In genomic region chr4:134469341-134469796, GRCm38 (mm10) we compare ENCODE assay signal across 8 mouse cellular contexts. TPM values are rescaled to one million over a fixed set of nuclear protein-coding genes. Genes with fewer than 3 reads are reported as not detected.
DNase-seq lines count a peak whose midpoint lies in the region; ATAC-seq and TF ChIP-seq lines count a peak whose summit lies in the region.

No protein-coding gene starts in this region.

- H3K27ac ChIP-seq in kidney, postnatal 0 days = no peak overlapping the region
- peak overlapping the region; percentile 95 for H3K27ac ChIP-seq in neural tube, embryonic 11.5 days (ENCODE audit: low read depth, low read length)

- H3K9me3 ChIP-seq in kidney, postnatal 0 days (replicated peaks; ENCODE audit: low read length) = no peaks in the 10 kb centered on the region
- no peaks in the 10 kb centered on the region for H3K9me3 ChIP-seq in neural tube, embryonic 11.5 days (ENCODE audit: control insufficient read depth, low read length)

- H3K9ac ChIP-seq in kidney, postnatal 0 days (ENCODE audit: low read depth, low read length) = peak overlapping the region; percentile 36
- H3K9ac ChIP-seq in neural tube, embryonic 11.5 days (ENCODE audit: low read length) = peak overlapping the region; percentile 98

- H3K4me2 ChIP-seq in kidney, postnatal 0 days (ENCODE audit: low read length) = peak overlapping the region; percentile 98
- peak overlapping the region; percentile 89 for H3K4me2 ChIP-seq in neural tube, embryonic 11.5 days (ENCODE audit: low read depth)

- 12% methylated on average over 6 of the region's 6 CpGs for WGBS in kidney, postnatal 0 days
- 13% methylated on average over 6 of the region's 6 CpGs for WGBS in neural tube, embryonic 11.5 days

- TF ChIP-seq CTCF in kidney, postnatal 0 days (IDR thresholded peaks at IDR 0.05; ENCODE audit: low read depth) = no peak

- DNase-seq in kidney, postnatal 0 days (ENCODE audit: low spot score) = peak; percentile 31
- DNase-seq in kidney, adult 18-20 months = no peak
- peak; percentile 53 for DNase-seq in neural tube, embryonic 11.5 days (ENCODE audit: low spot score)
- DNase-seq in layer of hippocampus, adult 18-20 months (ENCODE audit: low spot score in 2 of 2) = no peak
- DNase-seq in adrenal gland, adult 2 months = no peak
- DNase-seq in urinary bladder, postnatal 10 days (ENCODE audit: low spot score) = no peak

- H3K27me3 ChIP-seq in kidney, postnatal 0 days (ENCODE audit: insufficient read depth, low read length) = no peaks in the 10 kb centered on the region
- H3K27me3 ChIP-seq in neural tube, embryonic 11.5 days (ENCODE audit: control insufficient read depth, insufficient read depth, low read length) = no peaks in the 10 kb centered on the region

- H3K4me1 ChIP-seq in kidney, postnatal 0 days (replicated peaks; ENCODE audit: insufficient read depth, low read length) = peaks cover 9% of the 10 kb centered on the region; the same call in 1 of the 2 replicates
- H3K4me1 ChIP-seq in neural tube, embryonic 11.5 days (ENCODE audit: control insufficient read depth, insufficient read depth, low read length) = peaks cover 9% of the 10 kb centered on the region; the same call in 1 of the 2 replicates

- H3K36me3 ChIP-seq in kidney, postnatal 0 days (ENCODE audit: insufficient read depth, low read length) = peaks cover 11% of the 10 kb centered on the region
- peaks cover 20% of the 10 kb centered on the region for H3K36me3 ChIP-seq in neural tube, embryonic 11.5 days (ENCODE audit: control insufficient read depth, insufficient read depth, low read length)

- H3K4me3 ChIP-seq in kidney, postnatal 0 days (replicated peaks; ENCODE audit: low read depth, low read length) = peak overlapping the region; percentile 76
- H3K4me3 ChIP-seq in neural tube, embryonic 11.5 days (ENCODE audit: low read depth, low read length) = peak overlapping the region; percentile 96

- no peak for ATAC-seq in kidney, postnatal 0 days (replicated peaks; ENCODE audit: low FRiP score, low read depth)
- 0 out of 2 replicates have a peak, but pooled peaks have one; percentile 0 for ATAC-seq in common myeloid progenitor, adult 5-6 weeks (replicated peaks; ENCODE audit: low read depth, poor library complexity, severe bottlenecking)
- ATAC-seq in inflammation-experienced regulatory T-cells, adult 6 months = peak; percentile 11
- ATAC-seq in neural tube, embryonic 11.5 days (ENCODE audit: insufficient read depth, low FRiP score, low TSS enrichment) = no peak

RNA-seq across cellular contexts. Expression of gene Stmn1, which starts 1.2 kb away (rescaled TPM):
- 926 and 1,019 TPM in 2 replicates for polyA plus RNA-seq in kidney, postnatal 0 days (2015; fragmentation: Nextera tagmentation; extraction: Ambion mirVana)
- total RNA-seq in common myeloid progenitor, adult 5-6 weeks (2017) = 1,614 and 1,654 TPM in 2 replicates
- 100 to 1,000 TPM in 1 of 3 experiments, 10 to 100 TPM in 2; 62.2 to 637 (median 91.9) TPM for polyA plus RNA-seq in inflammation-experienced regulatory T-cells, adult 6 months (2017; shearing (Covaris generic))
- 3,693 and 3,815 TPM in 2 replicates for polyA plus RNA-seq in neural tube, embryonic 11.5 days (2014; fragmentation: Nextera tagmentation; extraction: Ambion mirVana)
- total RNA-seq in layer of hippocampus, adult 18-20 months (2021) = 100 to 1,000 TPM; 373 to 429 TPM
- total RNA-seq in adrenal gland, adult 2 months (2021) = 10 to 100 TPM; 28.7 to 31.8 TPM
- 1.3 and 2.4 TPM in 2 replicates for polyA plus RNA-seq in adrenal gland, adult 2 months (2012; rRNA removed)

RNA-seq across cellular contexts. Expression of gene Paqr7, which starts 27.1 kb away (rescaled TPM):
- polyA plus RNA-seq in kidney, postnatal 0 days (2015; fragmentation: Nextera tagmentation; extraction: Ambion mirVana) = 5.4 and 5.7 TPM in 2 replicates
- total RNA-seq in common myeloid progenitor, adult 5-6 weeks (2017) = 10.6 and 12.6 TPM in 2 replicates
- 10 to 100 TPM; 22.5 to 35.0 (median 31.7) TPM for polyA plus RNA-seq in inflammation-experienced regulatory T-cells, adult 6 months (2017; shearing (Covaris generic))
- 2.0 and 2.2 TPM in 2 replicates for polyA plus RNA-seq in neural tube, embryonic 11.5 days (2014; fragmentation: Nextera tagmentation; extraction: Ambion mirVana)
- 10 to 100 TPM; 60.9 to 67.1 TPM for total RNA-seq in layer of hippocampus, adult 18-20 months (2021)
- total RNA-seq in adrenal gland, adult 2 months (2021) = 10 to 100 TPM; 30.3 to 78.9 TPM
- 196 and 204 TPM in 2 replicates for polyA plus RNA-seq in adrenal gland, adult 2 months (2012; rRNA removed)

RNA-seq across cellular contexts. Expression of gene Aunip, which starts 41.4 kb away (rescaled TPM):
- 5.2 and 7.0 TPM in 2 replicates for polyA plus RNA-seq in kidney, postnatal 0 days (2015; fragmentation: Nextera tagmentation; extraction: Ambion mirVana)
- 32.6 and 37.0 TPM in 2 replicates for total RNA-seq in common myeloid progenitor, adult 5-6 weeks (2017)
- 1 to 10 TPM in 1 of 3 experiments, under 1 TPM in 2; 0.44 to 7.2 (median 0.94) TPM for polyA plus RNA-seq in inflammation-experienced regulatory T-cells, adult 6 months (2017; shearing (Covaris generic))
- polyA plus RNA-seq in neural tube, embryonic 11.5 days (2014; fragmentation: Nextera tagmentation; extraction: Ambion mirVana) = 6.5 and 8.1 TPM in 2 replicates
- under 1 TPM; 0.36 to 0.57 TPM for total RNA-seq in layer of hippocampus, adult 18-20 months (2021)
- total RNA-seq in adrenal gland, adult 2 months (2021) = 1 to 10 TPM in 1 of 2 experiments, under 1 TPM in 1; 0.29 to 1.5 TPM
- polyA plus RNA-seq in adrenal gland, adult 2 months (2012; rRNA removed) = 0.10 and 0.16 TPM in 2 replicates

Comparison
In these comparisons a context has a peak if more than half of its experiments do, and no peak if none do; other contexts are left out.
1. DNase-seq: peak in kidney, postnatal 0 days (single experiment) and neural tube, embryonic 11.5 days (single experiment); none in kidney, adult 18-20 months (single experiment), layer of hippocampus, adult 18-20 months (0 of 2), adrenal gland, adult 2 months (single experiment) and urinary bladder, postnatal 10 days (single experiment).
2. ATAC-seq: peak in common myeloid progenitor, adult 5-6 weeks (single experiment) and inflammation-experienced regulatory T-cells, adult 6 months (single experiment); none in kidney, postnatal 0 days (single experiment) and neural tube, embryonic 11.5 days (single experiment).
3. RNA of gene Stmn1, which starts 1.2 kb away (polyA plus RNA-seq): 3,693 to 3,815 TPM in neural tube, embryonic 11.5 days, 926 to 1,019 TPM in kidney, postnatal 0 days and 62.2 to 637 TPM in inflammation-experienced regulatory T-cells, adult 6 months; 1.3 to 2.4 TPM in adrenal gland, adult 2 months; every median in the first group is over 10 times any median in the second.